Mouse (Mus musculus): ENCODE results near the gene AC161166.1. TPM values are rescaled to one million over a fixed set of nuclear protein-coding genes. Genes with fewer than 3 reads are reported as not detected.

The AC161166.1 gene
- polyA plus RNA-seq, 1 experiment from 2014 or later, result 1.2 TPM

- Histone ChIP-seq H3K27me3 (replicated peaks; ENCODE audit: low read depth, poor library complexity, severe bottlenecking) (peaks cover 69% of the 10 kb centered on the region), H3K4me3 (peak overlapping the region; percentile 83; the same call in 1 of the 2 replicates), H3K9me3 (no peaks in the 10 kb centered on the region), H3K4me1 (peaks cover 26% of the 10 kb centered on the region), H3K27ac (replicated peaks) (no peak overlapping the region), H3K36me3 (replicated peaks) (no peaks in the 10 kb centered on the region)
- WGBS, result 68% methylated on average over 18 of the region's 18 CpGs
- no peak for DNase-seq (ENCODE audit: low spot score)
Observed at GRCm38 (mm10) chr7:24480121-24480941, 31.9 kb downstream of the AC161166.1 start.

- no peak overlapping the region for H3K4me3 ChIP-seq
- H3K27ac ChIP-seq (replicated peaks), result no peak overlapping the region
- H3K9me3 ChIP-seq, result no peaks in the 10 kb centered on the region
- peaks cover 30% of the 10 kb centered on the region for H3K4me1 ChIP-seq
- WGBS, result 90% methylated on average over 2 of the region's 2 CpGs
- H3K27me3 ChIP-seq (replicated peaks; ENCODE audit: low read depth, poor library complexity, severe bottlenecking), result peaks cover 63% of the 10 kb centered on the region
- no peaks in the 10 kb centered on the region for H3K36me3 ChIP-seq (replicated peaks)
- DNase-seq (ENCODE audit: low spot score), result no peak
Observed at GRCm38 (mm10) chr7:24479685-24480084, 32.6 kb downstream of the AC161166.1 start.

DNA sequence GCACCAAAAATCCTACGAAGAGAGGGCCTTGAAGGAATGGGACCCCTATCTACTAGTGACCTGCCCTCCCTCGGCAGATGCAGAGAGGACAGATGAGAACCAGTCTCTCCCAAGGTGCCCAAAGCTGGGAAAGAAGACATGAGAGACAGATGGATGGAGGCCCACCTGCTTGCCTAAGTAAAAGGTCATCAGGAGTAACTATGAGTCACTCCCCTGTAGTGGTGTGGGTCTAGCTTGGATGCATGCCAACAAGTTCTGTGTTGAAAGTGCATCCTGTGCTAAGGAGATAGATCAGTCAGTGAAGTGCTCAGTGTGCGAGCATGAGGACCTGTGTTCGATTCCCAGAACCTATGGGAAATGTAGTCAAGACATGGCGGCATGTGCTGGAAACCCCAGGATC is 33.3 kb downstream of the AC161166.1 start:
- H3K4me3 ChIP-seq, result no peak overlapping the region
- peaks cover 30% of the 10 kb centered on the region for H3K4me1 ChIP-seq
- 89% methylated on average over 5 of the region's 5 CpGs for WGBS
- no peak overlapping the region for H3K27ac ChIP-seq (replicated peaks)
- DNase-seq (ENCODE audit: low spot score), result no peak
- no peaks in the 10 kb centered on the region for H3K9me3 ChIP-seq
- H3K36me3 ChIP-seq (replicated peaks), result no peaks in the 10 kb centered on the region
- peaks cover 55% of the 10 kb centered on the region for H3K27me3 ChIP-seq (replicated peaks; ENCODE audit: low read depth, poor library complexity, severe bottlenecking)

GRCm38 (mm10) chr7:24476856-24477255 is 35.4 kb downstream of the AC161166.1 start:
- Histone ChIP-seq H3K27me3 (replicated peaks; ENCODE audit: low read depth, poor library complexity, severe bottlenecking) (peaks cover 35% of the 10 kb centered on the region), H3K4me1 (peaks cover 19% of the 10 kb centered on the region), H3K4me3 (no peak overlapping the region), H3K36me3 (replicated peaks) (no peaks in the 10 kb centered on the region), H3K9me3 (no peaks in the 10 kb centered on the region), H3K27ac (replicated peaks) (no peak overlapping the region)
- no peak for DNase-seq (ENCODE audit: low spot score)
- WGBS, result 85% methylated on average over 7 of the region's 7 CpGs

DNA sequence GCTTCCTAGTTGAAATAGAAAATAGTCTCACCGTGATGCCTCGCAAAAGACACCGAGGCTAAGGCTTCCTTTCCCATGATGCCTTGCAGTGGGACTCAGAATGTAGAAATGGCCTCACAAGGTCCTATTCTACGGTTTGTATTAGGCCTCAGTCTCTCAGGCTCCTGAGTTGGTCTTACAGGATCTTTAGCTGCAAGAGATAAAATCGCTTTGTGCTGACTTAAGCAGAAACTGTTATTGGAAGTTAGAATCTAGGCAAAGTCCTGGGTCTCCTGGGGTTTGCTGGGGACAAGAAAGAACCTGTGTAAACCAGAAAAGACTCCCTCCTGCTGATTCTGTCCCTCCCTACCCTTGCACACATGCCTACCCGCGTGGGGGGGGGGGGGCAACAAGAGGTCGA is 35.9 kb downstream of the AC161166.1 start:
- no peaks in the 10 kb centered on the region for H3K36me3 ChIP-seq (replicated peaks)
- no peak overlapping the region for H3K4me3 ChIP-seq
- WGBS, result 79% methylated on average over 8 of the region's 8 CpGs
- peaks cover 15% of the 10 kb centered on the region for H3K4me1 ChIP-seq
- DNase-seq (ENCODE audit: low spot score), result no peak
- no peak overlapping the region for H3K27ac ChIP-seq (replicated peaks)
- peaks cover 29% of the 10 kb centered on the region for H3K27me3 ChIP-seq (replicated peaks; ENCODE audit: low read depth, poor library complexity, severe bottlenecking)
- H3K9me3 ChIP-seq, result no peaks in the 10 kb centered on the region

DNA sequence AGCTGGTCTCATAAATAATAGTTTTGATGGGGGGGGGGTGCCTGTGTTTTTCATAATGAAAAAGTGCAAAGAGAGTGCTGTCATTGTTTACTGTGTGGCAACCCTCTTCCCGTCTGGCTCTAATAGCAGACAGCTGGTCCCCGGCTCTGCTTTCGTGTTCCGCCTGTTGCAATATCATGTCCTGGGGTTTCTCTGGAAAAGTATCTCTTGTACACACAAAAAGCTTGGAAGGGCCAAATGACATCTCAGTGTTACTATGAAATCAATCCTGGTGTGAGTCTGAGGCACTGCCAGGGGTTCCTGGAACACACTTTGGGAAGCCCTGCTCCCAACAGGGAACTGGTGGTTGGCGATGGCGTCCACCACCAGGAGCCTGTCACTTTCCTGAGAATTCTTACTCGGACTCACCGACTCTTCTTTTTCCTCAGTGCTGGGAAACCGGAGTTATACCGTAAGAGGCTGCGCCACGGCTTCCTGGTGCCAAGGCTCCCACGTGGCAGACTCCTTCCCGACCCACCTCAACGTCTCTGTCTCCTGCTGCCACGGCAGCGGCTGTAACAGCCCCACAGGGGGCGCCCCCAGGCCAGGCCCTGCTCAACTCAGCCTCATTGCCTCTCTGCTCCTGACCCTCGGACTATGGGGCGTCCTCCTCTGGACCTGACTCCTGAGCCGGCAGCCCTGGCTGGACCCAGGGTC is 37.3 kb downstream of the AC161166.1 start:
- Histone ChIP-seq H3K27me3 (replicated peaks; ENCODE audit: low read depth, poor library complexity, severe bottlenecking) (peaks cover 16% of the 10 kb centered on the region), H3K4me3 (no peak overlapping the region)

GRCm38 (mm10) chr7:24473913-24474529 is 38.2 kb downstream of the AC161166.1 start:
- H3K4me3 ChIP-seq, result no peak overlapping the region
- peaks cover 5% of the 10 kb centered on the region for H3K4me1 ChIP-seq
- H3K9me3 ChIP-seq, result peaks cover 5% of the 10 kb centered on the region; the same call in 1 of the 2 replicates
- H3K36me3 ChIP-seq (replicated peaks), result no peaks in the 10 kb centered on the region
- 52% methylated on average over 10 of the region's 10 CpGs for WGBS
- peak; percentile 72 for DNase-seq (ENCODE audit: low spot score)
- peaks cover 6% of the 10 kb centered on the region for H3K27me3 ChIP-seq (replicated peaks; ENCODE audit: low read depth, poor library complexity, severe bottlenecking)
- no peak overlapping the region for H3K27ac ChIP-seq (replicated peaks)

More for the DNA sequence above, 37.3 kb downstream of the AC161166.1 start:
- Histone ChIP-seq H3K27ac (replicated peaks) (no peak overlapping the region; the same call in 1 of the 2 replicates), H3K36me3 (replicated peaks) (no peaks in the 10 kb centered on the region), H3K4me1 (peaks cover 5% of the 10 kb centered on the region), H3K9me3 (0 out of 2 replicates have a peak, but pooled peaks cover 2% of the 10 kb centered on the region)
- peak; percentile 44 for DNase-seq (ENCODE audit: low spot score)
- 28% methylated on average over 21 of the region's 21 CpGs for WGBS

- no peaks in the 10 kb centered on the region for H3K36me3 ChIP-seq (replicated peaks)
- 75% methylated on average over 7 of the region's 7 CpGs for WGBS
- DNase-seq (ENCODE audit: low spot score), result peak; percentile 50
Observed at GRCm38 (mm10) chr7:24472937-24473336, 39.3 kb downstream of the AC161166.1 start.

GRCm38 (mm10) chr7:24472442-24472841 is 39.8 kb downstream of the AC161166.1 start:
- 83% methylated on average over 6 of the region's 6 CpGs for WGBS
- no peak for DNase-seq (ENCODE audit: low spot score)
- Histone ChIP-seq H3K9me3 (peaks cover 5% of the 10 kb centered on the region; the same call in 1 of the 2 replicates), H3K4me1 (peaks cover 5% of the 10 kb centered on the region), H3K27ac (replicated peaks) (no peak overlapping the region), H3K27me3 (replicated peaks; ENCODE audit: low read depth, poor library complexity, severe bottlenecking) (no peaks in the 10 kb centered on the region; the same call in 1 of the 2 replicates), H3K36me3 (replicated peaks) (no peaks in the 10 kb centered on the region), H3K4me3 (no peak overlapping the region)

More at GRCm38 (mm10) chr7:24472937-24473336, 39.3 kb downstream of the AC161166.1 start:
- Histone ChIP-seq H3K27ac (replicated peaks) (no peak overlapping the region), H3K4me1 (peaks cover 5% of the 10 kb centered on the region), H3K27me3 (replicated peaks; ENCODE audit: low read depth, poor library complexity, severe bottlenecking) (no peaks in the 10 kb centered on the region; the same call in 1 of the 2 replicates), H3K9me3 (peaks cover 5% of the 10 kb centered on the region; the same call in 1 of the 2 replicates), H3K4me3 (no peak overlapping the region)

DNA sequence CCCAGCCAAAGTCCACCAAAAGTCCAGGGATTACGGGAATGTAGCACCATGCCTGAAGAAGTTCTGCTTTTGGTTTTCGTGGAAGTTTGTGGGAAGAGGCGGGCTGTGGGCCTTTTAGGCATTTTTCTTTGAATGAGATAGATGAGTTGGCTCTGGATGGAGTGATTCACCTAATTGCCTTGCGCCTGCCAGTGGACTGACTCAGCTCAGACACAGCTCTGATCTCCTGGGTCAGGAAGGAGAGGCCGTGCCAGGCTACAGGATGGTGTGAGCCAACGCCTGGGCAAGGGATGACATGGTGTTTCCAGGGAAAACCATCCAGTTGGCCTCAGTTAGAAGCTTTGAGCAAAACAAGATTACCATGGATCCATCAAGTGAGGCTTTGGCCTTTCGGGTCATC is 41.9 kb downstream of the AC161166.1 start:
- H3K36me3 ChIP-seq (replicated peaks), result no peaks in the 10 kb centered on the region
- H3K9me3 ChIP-seq, result peaks cover 5% of the 10 kb centered on the region; the same call in 1 of the 2 replicates
- no peak for DNase-seq (ENCODE audit: low spot score)
- WGBS, result 91% methylated on average over 7 of the region's 7 CpGs
- no peaks in the 10 kb centered on the region; the same call in 1 of the 2 replicates for H3K27me3 ChIP-seq (replicated peaks; ENCODE audit: low read depth, poor library complexity, severe bottlenecking)
- no peak overlapping the region for H3K27ac ChIP-seq (replicated peaks)
- peaks cover 5% of the 10 kb centered on the region for H3K4me1 ChIP-seq
- H3K4me3 ChIP-seq, result no peak overlapping the region

DNA sequence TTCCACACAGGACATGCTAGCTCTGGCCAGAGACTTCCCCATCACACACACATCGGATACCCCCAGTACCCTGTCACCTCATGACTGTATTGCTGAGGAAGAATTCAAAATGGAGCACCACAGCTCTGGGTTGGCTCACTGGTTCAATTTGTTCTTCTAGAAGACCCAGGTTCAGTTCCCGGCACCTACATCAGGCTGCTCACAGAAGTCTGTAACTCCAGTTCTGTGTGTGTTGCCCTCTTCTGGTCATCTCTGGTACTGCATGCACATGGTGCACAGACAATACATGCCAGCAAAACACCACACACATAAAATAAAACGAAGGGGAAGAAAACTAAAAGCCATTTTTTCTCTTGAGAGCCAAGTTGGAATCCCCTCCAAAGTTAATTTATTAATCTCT is 43.1 kb downstream of the AC161166.1 start:
- WGBS, result 82% methylated on average over 3 of the region's 3 CpGs
- Histone ChIP-seq H3K4me1 (no peaks in the 10 kb centered on the region), H3K4me3 (no peak overlapping the region), H3K9me3 (peaks cover 5% of the 10 kb centered on the region; the same call in 1 of the 2 replicates), H3K27me3 (replicated peaks; ENCODE audit: low read depth, poor library complexity, severe bottlenecking) (no peaks in the 10 kb centered on the region; the same call in 1 of the 2 replicates), H3K27ac (replicated peaks) (no peak overlapping the region), H3K36me3 (replicated peaks) (no peaks in the 10 kb centered on the region)
- DNase-seq (ENCODE audit: low spot score), result peak; percentile 19

DNA sequence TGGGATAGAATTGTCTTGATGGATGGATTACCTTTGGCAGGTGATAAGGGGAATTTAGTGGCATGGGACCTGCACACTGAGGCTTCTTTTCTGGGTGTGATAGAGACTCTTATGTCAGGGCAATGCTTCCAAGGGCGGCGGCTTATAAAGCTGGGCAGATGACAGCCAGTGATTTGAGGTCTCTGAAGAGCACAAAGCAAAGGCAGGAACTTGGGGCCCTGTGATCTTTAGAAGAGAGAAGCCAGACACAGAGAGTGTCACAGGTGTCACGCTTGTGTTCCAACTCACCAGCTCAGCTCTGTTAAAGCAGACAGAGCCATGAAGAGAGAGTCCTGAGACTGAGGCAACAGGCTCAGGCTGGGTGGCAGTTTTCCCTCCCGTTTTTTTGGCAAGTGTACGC is 44.4 kb downstream of the AC161166.1 start:
- H3K27ac ChIP-seq (replicated peaks), result no peak overlapping the region
- H3K9me3 ChIP-seq, result peaks cover 5% of the 10 kb centered on the region; the same call in 1 of the 2 replicates
- no peak for DNase-seq (ENCODE audit: low spot score)
- peaks cover 4% of the 10 kb centered on the region for H3K4me1 ChIP-seq
- no peak overlapping the region for H3K4me3 ChIP-seq
- peaks cover 3% of the 10 kb centered on the region for H3K27me3 ChIP-seq (replicated peaks; ENCODE audit: low read depth, poor library complexity, severe bottlenecking)
- H3K36me3 ChIP-seq (replicated peaks), result no peaks in the 10 kb centered on the region
- WGBS, result 81% methylated on average over 5 of the region's 5 CpGs
